Mouse (Mus musculus) hindbrain, embryonic 11.5 days (tissue): Measurements from ENCODE around the gene Map3k13. TPM values are rescaled to one million over a fixed set of nuclear protein-coding genes. Genes with fewer than 3 reads are reported as not detected.
A peak's percentile ranks its signal among the peaks of the same experiment; 100 is the strongest.

ENCODE experiments used
- ATAC-seq: fragments of 200-750 bp; cut with Nextera tagmentation; 2 replicates; pipeline ENCODE4 v1.8.0; 2017; ENCODE audit warnings: mild to moderate bottlenecking, moderate TSS enrichment, moderate library complexity; ENCODE audit not compliant: low FRiP score
- DNase-seq: peaks from one replicate; pipeline ENCODE4 v3.0.0-alpha.2; 2015; ENCODE audit warnings: low spot score
- H3K27ac ChIP-seq: fragments of 300-500 bp; sonication (generic); 2 replicates; pipeline ENCODE4 v1.5.1; 2014; ENCODE audit warnings: mild to moderate bottlenecking, low read depth, low read length
- H3K27me3 ChIP-seq: fragments of 300-500 bp; sonication (generic); 2 replicates; pipeline ENCODE4 v1.6.1; 2014; ENCODE audit warnings: mild to moderate bottlenecking, low read length, moderate library complexity, mixed read lengths; ENCODE audit not compliant: control insufficient read depth, insufficient read depth
- H3K36me3 ChIP-seq: fragments of 300-500 bp; sonication (generic); 2 replicates; pipeline ENCODE4 v1.6.1; 2014; ENCODE audit warnings: mild to moderate bottlenecking, low read length, moderate library complexity, mixed read lengths; ENCODE audit not compliant: control insufficient read depth, insufficient read depth
- H3K4me1 ChIP-seq: fragments of 300-500 bp; sonication (generic); replicated peaks from 2 replicates; pipeline ENCODE4 v1.6.1; 2014; ENCODE audit warnings: low read length, mixed read lengths; ENCODE audit not compliant: control insufficient read depth, insufficient read depth
- H3K4me2 ChIP-seq: fragments of 300-500 bp; sonication (generic); replicated peaks from 2 replicates; pipeline ENCODE4 v1.6.1; 2014; ENCODE audit warnings: mild to moderate bottlenecking, low read depth, low read length
- H3K4me3 ChIP-seq: fragments of 300-500 bp; sonication (generic); 2 replicates; pipeline ENCODE4 v1.5.1; 2014; ENCODE audit warnings: low read depth, low read length
- H3K9ac ChIP-seq: fragments of 300-500 bp; sonication (generic); 2 replicates; pipeline ENCODE4 v1.6.1; 2014; ENCODE audit warnings: low read depth, low read length
- H3K9me3 ChIP-seq: fragments of 300-500 bp; sonication (generic); 2 replicates; pipeline ENCODE4 v1.6.1; 2016; ENCODE audit warnings: low read length; ENCODE audit not compliant: control insufficient read depth
- WGBS: fragments of 180-500 bp; shearing (Covaris S2); extraction: QIAGEN DNeasy Blood & Tissue Kit; methylation state at CpG from one replicate; pipeline ENCODE4 v1.1.7; 2014; 5-methylcytosine and 5-hydroxymethylcytosine counted together
- polyA plus RNA-seq: library from polyadenylated mRNA; unstranded; fragments of >200 nt; fragmentation: Nextera tagmentation; extraction: Ambion mirVana; gene quantifications from 2 replicates; pipeline ENCODE4 v1.2.1, GENCODE M21; 2014

The Map3k13 gene
- polyA plus RNA-seq, 1 experiment from 2014 or later: 7.5 TPM

DNA sequence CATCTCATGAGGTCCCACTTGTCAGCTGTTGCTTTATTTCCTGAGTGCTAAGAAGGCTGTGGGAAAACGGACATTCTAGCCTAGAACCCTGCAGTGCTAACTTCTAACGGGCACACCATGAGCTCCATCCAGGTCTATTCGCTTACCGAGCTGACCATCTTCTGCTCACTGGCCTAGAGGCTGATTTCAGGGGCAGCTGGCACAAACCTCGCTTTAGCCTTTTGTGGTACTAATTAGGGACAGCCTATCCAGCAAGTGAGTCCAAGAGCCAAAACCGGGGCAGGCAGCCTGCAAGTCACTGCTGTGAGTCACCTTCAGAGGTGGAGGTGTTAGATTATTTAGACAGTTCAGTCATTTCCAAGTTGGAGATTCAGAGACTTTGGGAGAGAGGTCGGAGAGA lies 122.5 kb downstream of the Map3k13 start:
- Histone ChIP-seq H3K36me3 (peaks cover 2% of the 10 kb centered on the region; the same call in 1 of the 2 replicates), H3K27me3 (no peaks in the 10 kb centered on the region), H3K4me2 (no peak overlapping the region)

DNA sequence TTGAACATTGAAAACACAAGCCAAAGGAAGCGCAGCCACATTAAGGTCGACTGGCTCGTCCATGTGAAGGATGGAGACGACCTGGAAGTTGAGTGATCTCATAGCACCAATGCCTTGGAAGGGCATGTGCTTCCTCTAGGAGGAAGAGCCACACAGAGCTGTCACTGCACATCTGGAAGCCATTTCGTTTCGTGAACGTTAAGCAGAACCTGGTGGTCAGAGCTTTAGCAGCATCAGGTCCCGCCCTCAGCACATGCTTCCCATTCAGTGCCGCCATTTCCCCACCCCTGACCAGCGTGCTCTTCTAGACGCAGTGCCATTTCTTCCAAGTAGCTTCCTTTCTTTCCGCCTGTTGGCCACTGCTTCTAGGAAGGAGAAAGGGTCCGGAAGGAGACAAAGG lies 134.3 kb downstream of the Map3k13 start:
- no peak for DNase-seq
- H3K36me3 ChIP-seq: peaks cover 6% of the 10 kb centered on the region; the same call in 1 of the 2 replicates
- WGBS: 78% methylated on average over 13 of the region's 13 CpGs

More for the DNA sequence above, 122.5 kb downstream of the Map3k13 start:
- no peaks in the 10 kb centered on the region for H3K4me1 ChIP-seq
- WGBS: 79% methylated on average over 7 of the region's 7 CpGs
- no peak overlapping the region for H3K9ac ChIP-seq
- H3K9me3 ChIP-seq: no peaks in the 10 kb centered on the region
- H3K4me3 ChIP-seq: no peak overlapping the region
- H3K27ac ChIP-seq: no peak overlapping the region
- DNase-seq: no peak
- ATAC-seq: no peak

DNA sequence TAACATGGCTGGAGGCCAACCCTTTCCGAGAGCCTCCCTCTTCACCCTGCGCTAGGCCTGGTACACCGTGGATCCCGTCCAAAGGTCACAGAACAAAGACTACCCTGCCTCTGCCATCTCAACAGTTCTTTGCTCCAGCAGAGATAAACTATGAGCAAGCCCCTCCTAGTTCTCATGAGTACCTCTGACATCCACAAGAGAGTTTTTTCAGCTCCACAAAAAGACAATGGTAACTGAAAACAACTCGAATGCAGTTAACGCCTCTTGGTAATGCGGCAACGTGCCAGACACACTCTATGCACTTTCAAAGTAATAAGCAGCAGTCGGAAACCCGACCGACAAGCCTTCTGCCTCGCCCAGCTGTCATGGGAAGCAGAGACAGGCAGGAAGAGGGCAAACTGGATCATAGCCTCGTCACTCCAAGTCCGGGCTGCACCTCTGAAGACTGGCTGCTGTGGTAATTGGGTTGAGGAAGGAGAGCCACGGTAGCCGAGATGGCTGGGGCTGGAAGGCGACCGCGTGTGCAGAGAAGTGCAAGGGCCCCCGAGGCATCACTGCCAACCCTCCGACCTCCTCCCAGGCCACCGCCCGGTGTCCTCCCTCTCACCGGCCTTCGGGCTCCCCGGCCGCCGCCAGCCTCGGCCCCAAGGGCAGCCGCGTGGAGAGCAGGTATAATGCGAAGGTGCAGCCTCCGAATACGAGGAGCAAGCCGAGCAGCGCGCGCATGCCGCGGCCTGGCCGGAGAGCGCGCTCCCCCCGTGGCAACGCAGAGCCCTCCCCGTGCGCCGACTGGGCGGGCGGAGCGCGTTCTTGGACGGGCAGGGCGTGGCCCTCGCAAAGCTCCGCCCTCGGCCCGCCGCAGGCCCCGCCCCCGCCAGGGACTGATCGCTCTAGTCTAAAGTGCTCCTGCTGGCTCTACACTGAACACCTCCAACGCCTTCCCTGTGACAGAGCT lies 152.9 kb downstream of the Map3k13 start, which contains the start of gene Tmem41a:
Gene Tmem41a, minus strand, starts transcription at position 792 of the 955 bp plus-strand sequence.
- Histone ChIP-seq H3K27ac (no peak within 1 kb of the TSS), H3K4me1 (no peaks in the 10 kb centered on the region; the same call in 1 of the 2 replicates), H3K4me3 (peak within 1 kb of the TSS; percentile 61), H3K4me2 (peak within 1 kb of the TSS; percentile 60), H3K27me3 (no peaks in the 10 kb centered on the region), H3K9me3 (no peaks in the 10 kb centered on the region), H3K9ac (peak within 1 kb of the TSS; percentile 61), H3K36me3 (no peaks in the 10 kb centered on the region)
- ATAC-seq: peak; percentile 97
- peak; percentile 92 for DNase-seq
- WGBS: 1% methylated on average over 57 of the region's 63 CpGs

More for the DNA sequence above, 134.3 kb downstream of the Map3k13 start:
- no peak overlapping the region for H3K4me3 ChIP-seq
- H3K4me2 ChIP-seq: no peak overlapping the region
- H3K27ac ChIP-seq: no peak overlapping the region
- H3K9ac ChIP-seq: no peak overlapping the region
- no peak for ATAC-seq
- no peaks in the 10 kb centered on the region for H3K4me1 ChIP-seq
- no peaks in the 10 kb centered on the region for H3K9me3 ChIP-seq
- H3K27me3 ChIP-seq: no peaks in the 10 kb centered on the region

DNA sequence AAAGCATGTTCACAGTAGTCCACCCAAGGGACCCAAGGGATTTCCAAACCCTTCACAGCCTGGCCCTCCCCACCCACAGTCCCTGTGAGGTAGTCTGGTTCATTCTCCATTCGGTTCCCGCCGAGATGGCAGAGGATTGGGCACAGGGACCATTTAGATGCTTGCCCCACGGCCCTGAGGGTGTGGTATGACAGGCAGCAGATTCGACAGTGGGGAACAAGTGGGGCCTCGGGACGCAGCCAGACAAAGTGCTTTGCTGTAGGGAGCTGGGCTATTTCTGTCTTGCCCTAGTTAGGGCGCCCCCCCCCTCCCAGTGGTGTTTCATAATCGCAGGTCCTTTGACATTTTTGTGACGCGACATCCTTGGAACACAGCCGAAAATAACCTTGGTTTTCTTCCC lies 161.4 kb downstream of the Map3k13 start:
- H3K4me3 ChIP-seq: no peak overlapping the region
- H3K27ac ChIP-seq: no peak overlapping the region
- H3K36me3 ChIP-seq: no peaks in the 10 kb centered on the region
- H3K9ac ChIP-seq: no peak overlapping the region
- DNase-seq (no peak), ATAC-seq (no peak)
- H3K9me3 ChIP-seq: no peaks in the 10 kb centered on the region
- 84% methylated on average over 12 of the region's 12 CpGs for WGBS
- H3K27me3 ChIP-seq: no peaks in the 10 kb centered on the region
- H3K4me1 ChIP-seq: no peaks in the 10 kb centered on the region
- no peak overlapping the region for H3K4me2 ChIP-seq

DNA sequence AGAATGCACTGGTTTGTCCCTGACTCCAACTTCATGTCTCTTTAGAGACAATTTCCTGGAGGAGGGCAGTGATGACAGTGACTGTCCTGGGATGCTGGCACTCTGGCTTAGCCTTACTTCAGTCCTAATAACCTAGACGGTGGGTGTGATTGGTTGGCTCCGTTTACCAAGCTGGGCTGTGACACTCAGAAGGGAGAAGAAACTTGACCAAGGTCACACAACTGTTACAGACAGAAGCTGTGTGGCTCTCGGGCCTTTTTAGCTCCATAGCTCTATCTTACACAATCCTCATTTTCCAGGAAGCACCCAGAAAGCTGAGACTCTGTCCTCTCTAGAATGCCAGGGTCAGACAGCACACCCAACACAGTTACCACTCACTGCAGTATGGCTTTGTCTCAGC lies 171.4 kb downstream of the Map3k13 start:
- Histone ChIP-seq H3K4me2 (no peak overlapping the region), H3K27me3 (no peaks in the 10 kb centered on the region), H3K4me3 (no peak overlapping the region), H3K9me3 (no peaks in the 10 kb centered on the region), H3K9ac (no peak overlapping the region), H3K27ac (no peak overlapping the region), H3K4me1 (no peaks in the 10 kb centered on the region), H3K36me3 (no peaks in the 10 kb centered on the region)
- ATAC-seq (no peak), DNase-seq (no peak)
- 82% methylated on average over 3 of the region's 3 CpGs for WGBS

DNA sequence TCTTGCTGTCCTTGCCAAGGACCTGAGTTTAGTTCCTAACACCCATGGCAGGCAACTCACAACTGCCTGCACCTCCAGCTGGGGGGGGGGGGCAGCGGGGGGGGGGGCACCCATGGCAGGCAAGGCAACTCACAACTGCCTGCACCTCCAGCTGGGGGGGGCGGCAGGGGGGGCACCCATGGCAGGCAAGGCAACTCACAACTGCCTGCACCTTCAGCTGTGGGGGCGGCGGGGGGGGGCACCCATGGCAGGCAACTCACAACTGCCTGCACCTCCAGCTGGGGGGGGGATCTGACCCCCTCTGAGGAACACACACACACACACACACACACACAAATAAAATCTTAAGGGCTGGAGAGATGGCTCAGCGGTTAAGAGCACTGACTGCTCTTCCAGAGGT lies 175.7 kb downstream of the Map3k13 start:
- H3K27ac ChIP-seq: no peak overlapping the region

DNA sequence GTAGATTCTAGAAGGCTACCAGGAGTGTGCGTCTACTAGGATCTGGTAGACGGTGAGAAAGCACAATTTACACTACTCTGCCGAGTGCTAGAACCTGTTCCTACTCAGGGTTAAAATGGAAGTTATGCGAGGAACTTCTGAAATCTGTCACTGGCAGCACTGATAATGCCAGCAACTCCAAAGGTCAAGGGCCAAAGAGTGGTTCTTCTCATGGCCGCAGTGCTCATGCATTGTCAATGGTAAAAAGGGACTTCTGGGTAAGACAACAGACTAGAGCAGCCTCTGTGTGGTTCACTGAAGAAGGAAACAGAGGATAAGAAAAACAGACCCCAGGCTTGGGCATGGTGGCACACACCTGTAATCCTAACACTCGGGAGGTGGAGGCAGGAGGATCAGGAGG lies 176.4 kb downstream of the Map3k13 start:
- ATAC-seq: no peak
- no peak for DNase-seq
- no peaks in the 10 kb centered on the region for H3K36me3 ChIP-seq
- H3K4me1 ChIP-seq: no peaks in the 10 kb centered on the region
- no peaks in the 10 kb centered on the region for H3K9me3 ChIP-seq
- H3K27ac ChIP-seq: no peak overlapping the region
- H3K4me3 ChIP-seq: no peak overlapping the region
- no peak overlapping the region for H3K4me2 ChIP-seq
- no peak overlapping the region for H3K9ac ChIP-seq
- WGBS: 84% methylated on average over 6 of the region's 6 CpGs
- H3K27me3 ChIP-seq: no peaks in the 10 kb centered on the region

More for the DNA sequence above, 175.7 kb downstream of the Map3k13 start:
- DNase-seq: no peak
- Histone ChIP-seq H3K4me2 (no peak overlapping the region), H3K9me3 (no peaks in the 10 kb centered on the region), H3K27me3 (no peaks in the 10 kb centered on the region), H3K9ac (no peak overlapping the region), H3K4me3 (no peak overlapping the region), H3K4me1 (no peaks in the 10 kb centered on the region), H3K36me3 (no peaks in the 10 kb centered on the region)
- no peak for ATAC-seq
- WGBS: 81% methylated on average over 5 of the region's 5 CpGs

DNA sequence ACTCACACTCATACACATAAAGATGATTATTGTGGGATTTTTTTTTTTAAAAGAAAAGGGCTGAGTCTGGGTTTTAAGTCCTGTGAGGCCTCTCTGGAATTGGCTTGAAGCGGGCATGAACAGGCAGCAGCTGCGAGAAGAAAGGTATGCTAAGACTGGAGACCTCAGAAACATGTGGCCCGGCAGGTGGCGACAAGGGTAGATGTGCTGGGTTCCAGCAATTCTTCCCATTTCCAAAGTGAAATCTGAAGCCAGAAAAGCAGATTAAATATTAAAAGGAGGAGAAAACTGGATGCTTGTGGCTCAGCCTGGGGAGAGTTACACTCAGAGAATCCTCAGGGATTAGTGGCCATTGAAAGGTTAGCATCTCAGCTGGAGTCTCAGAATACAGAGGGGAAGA lies 177.3 kb downstream of the Map3k13 start:
- H3K4me1 ChIP-seq: peaks cover 4% of the 10 kb centered on the region; the same call in 1 of the 2 replicates
- no peak overlapping the region for H3K9ac ChIP-seq
- H3K27ac ChIP-seq: no peak overlapping the region
- H3K36me3 ChIP-seq: no peaks in the 10 kb centered on the region
- DNase-seq (no peak), ATAC-seq (no peak)
- H3K9me3 ChIP-seq: no peaks in the 10 kb centered on the region
- 50% methylated on average over 4 of the region's 4 CpGs for WGBS
- no peak overlapping the region for H3K4me2 ChIP-seq
- H3K27me3 ChIP-seq: no peaks in the 10 kb centered on the region
- no peak overlapping the region for H3K4me3 ChIP-seq
